Mouse (Mus musculus): ENCODE data around the gene Klf8. TPM values are rescaled to one million over a fixed set of nuclear protein-coding genes. Genes with fewer than 3 reads are reported as not detected.

The Klf8 gene
- total RNA-seq, 2 experiments from 2014 or later = 0.37 to 0.64 TPM

DNA sequence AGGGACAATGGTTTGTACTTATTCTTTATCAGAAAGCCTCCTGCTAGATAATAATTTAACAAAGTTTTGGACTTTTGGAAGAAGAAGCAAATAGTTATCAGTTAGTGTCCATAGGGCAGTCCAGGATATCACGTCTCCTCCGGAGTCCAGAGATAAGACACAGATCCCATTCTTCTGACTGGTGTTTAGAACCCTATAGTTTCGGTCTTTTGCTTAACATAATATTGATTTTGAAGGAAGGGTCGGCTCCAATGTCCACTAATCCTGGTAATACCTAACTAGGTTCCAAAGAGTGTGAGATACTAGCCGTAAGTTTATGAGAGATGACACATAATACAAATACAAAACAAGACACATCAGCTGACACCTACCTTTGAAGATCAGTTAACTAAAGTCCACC is 179.8 kb downstream of the Klf8 start:
- intact Hi-C loops (cut with DNase I; ENCODE audit: low total_unique reads) = no loop called here
- DNase-seq = no peak

GRCm38 (mm10) chrX:153433659-153434293 is 196.5 kb downstream of the Klf8 start:
- intact Hi-C loops (cut with DNase I; ENCODE audit: low total_unique reads) = no loop called here
- DNase-seq = no peak

DNA sequence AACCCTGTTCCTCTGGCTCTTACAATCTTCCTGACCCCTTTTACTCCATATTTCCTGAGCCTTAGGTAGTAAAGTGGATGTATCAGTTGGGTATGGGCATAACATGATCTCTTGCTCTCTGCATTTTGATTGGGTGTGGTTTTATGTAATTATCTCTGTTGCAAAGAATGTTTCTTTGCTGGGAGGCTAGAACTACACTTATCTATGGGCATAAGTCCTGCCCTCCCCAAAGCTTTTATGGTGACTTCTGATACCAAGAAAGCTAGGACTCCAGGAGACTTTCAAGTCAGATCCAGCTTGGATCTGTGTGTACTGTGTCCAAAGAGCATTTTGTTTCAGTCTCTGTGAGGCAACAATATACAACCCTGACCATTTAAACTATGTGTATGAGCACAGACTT is 202.3 kb downstream of the Klf8 start:
- no peak for DNase-seq
- intact Hi-C loops (cut with DNase I; ENCODE audit: low total_unique reads) = no loop called here

DNA sequence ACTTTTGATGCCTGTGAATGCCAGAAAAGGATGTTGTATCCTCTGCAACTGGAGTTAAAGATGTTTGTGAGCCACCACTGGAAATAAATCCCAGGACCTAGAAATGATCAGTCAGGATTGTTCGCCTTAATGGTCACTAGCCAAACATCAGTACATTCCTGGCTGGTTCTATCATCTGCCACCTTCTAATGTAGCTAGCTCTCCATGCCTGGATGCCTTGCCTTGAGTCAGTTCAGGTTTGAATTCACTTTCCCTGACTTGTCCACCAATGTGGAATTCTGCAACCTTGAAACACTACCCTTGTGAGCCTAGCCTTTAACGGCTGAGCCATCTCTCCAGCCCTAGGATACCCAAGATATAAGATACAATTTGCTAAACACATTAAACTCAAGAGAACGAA is 202.8 kb downstream of the Klf8 start:
- DNase-seq = no peak
- intact Hi-C loops (cut with DNase I; ENCODE audit: low total_unique reads) = no loop called here

Other genes with a start within 250 kb of the Klf8 start
- under 1 TPM in 1 of 2 experiments, not detected in 1; 0.08 TPM for gene Usp51, start 231.0 kb upstream of the Klf8 start, total RNA-seq (2021)
- 1 to 10 TPM; 6.9 to 9.7 TPM for gene Mageh1, start 199.9 kb upstream of the Klf8 start, total RNA-seq (2021)
- not detected for gene Foxr2, start 118.7 kb upstream of the Klf8 start, total RNA-seq (2021)
- gene Rragb, start 97.5 kb upstream of the Klf8 start, total RNA-seq (2021) = 1 to 10 TPM; 1.5 to 2.1 TPM

All from gastrocnemius, postnatal 14 days (tissue).